Mouse (Mus musculus): ENCODE data around the gene Tecpr2. TPM values are rescaled to one million over a fixed set of nuclear protein-coding genes. Genes with fewer than 3 reads are reported as not detected.

The Tecpr2 gene
- polyA plus RNA-seq, 1 experiment from 2014 or later = 4.1 TPM

DNA sequence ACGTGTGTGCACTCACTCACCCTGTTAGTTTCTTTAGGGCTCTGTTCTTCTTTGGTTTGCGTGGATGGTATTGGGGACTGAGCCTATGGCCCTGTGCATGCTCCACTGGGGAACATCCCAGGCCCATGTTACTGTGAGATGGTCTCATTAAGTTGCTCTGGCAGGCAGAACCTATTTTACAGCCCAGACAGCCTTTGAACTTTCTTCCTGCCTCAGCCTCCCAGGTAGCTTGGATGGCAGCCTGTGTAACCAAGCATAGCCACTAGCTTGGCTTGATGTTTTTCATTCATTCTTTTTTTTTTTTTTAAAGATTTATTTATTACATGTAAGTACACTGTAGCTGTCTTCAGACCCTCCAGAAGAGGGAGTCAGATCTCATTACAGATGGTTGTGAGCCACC is 3.8 kb upstream of the Tecpr2 start:
- Histone ChIP-seq H3K4me2 (ENCODE audit: low read length) (no peak overlapping the region), H3K4me1 (replicated peaks; ENCODE audit: control insufficient read depth, insufficient read depth, low read length) (peaks cover 15% of the 10 kb centered on the region; the same call in 1 of the 2 replicates), H3K9me3 (ENCODE audit: control insufficient read depth, low read length) (no peaks in the 10 kb centered on the region), H3K27ac (ENCODE audit: low read depth) (no peak overlapping the region), H3K4me3 (ENCODE audit: low read depth, low read length) (no peak overlapping the region), H3K27me3 (replicated peaks; ENCODE audit: control insufficient read depth, insufficient read depth, low read length) (no peaks in the 10 kb centered on the region), H3K36me3 (ENCODE audit: control insufficient read depth, insufficient read depth, low read length) (peaks cover 24% of the 10 kb centered on the region; the same call in 1 of the 2 replicates), H3K9ac (ENCODE audit: low read length) (no peak overlapping the region)
- WGBS = 93% methylated on average over 2 of the region's 2 CpGs
- no peak for ATAC-seq (replicated peaks; ENCODE audit: low FRiP score, low TSS enrichment, low read depth)
- no peak for DNase-seq (ENCODE audit: low spot score)

DNA sequence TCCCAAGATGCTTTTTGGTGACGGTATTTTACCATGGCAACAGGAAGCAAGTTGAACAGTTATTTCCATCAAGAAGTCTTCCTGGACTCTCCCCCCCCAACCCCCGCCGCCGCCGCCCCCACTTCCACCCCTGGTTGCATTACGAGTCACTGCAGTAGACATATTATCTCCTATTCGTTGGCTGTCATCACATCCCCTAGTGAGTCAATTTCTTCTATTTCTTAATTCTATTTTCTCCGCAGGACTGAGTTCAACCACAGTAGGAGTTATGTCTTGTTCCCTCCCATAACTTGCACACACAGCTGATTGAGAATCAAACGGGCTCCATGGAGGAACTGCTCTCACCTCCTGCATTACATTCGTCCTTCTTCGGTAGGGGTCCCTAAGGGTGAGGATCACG is 958 bp upstream of the Tecpr2 start:
- DNase-seq (ENCODE audit: low spot score) = no peak
- 44% methylated on average over 12 of the region's 12 CpGs for WGBS

DNA sequence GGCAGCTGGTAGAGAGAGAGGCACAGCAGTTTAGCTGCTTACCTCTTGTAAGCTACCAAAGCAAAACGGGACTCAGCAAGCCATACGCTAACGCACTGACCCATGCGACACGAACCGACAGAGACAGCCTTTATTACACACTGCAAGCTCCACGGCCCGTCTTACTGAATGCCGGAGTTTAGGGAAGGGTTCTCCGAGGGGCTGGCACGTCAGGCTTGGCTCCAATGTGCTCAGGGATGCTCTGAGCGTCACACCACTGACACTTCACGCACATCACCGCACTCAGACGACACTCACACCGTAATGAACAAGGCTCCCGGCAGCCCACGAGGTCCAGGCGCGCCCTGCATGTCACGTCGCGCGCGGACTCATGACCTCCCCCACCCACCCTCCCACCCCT is 458 bp upstream of the Tecpr2 start:
- Histone ChIP-seq H3K27me3 (replicated peaks; ENCODE audit: control insufficient read depth, insufficient read depth, low read length) (no peaks in the 10 kb centered on the region), H3K4me1 (replicated peaks; ENCODE audit: control insufficient read depth, insufficient read depth, low read length) (peaks cover 16% of the 10 kb centered on the region; the same call in 1 of the 2 replicates), H3K36me3 (ENCODE audit: control insufficient read depth, insufficient read depth, low read length) (peaks cover 3% of the 10 kb centered on the region; the same call in 1 of the 2 replicates), H3K4me2 (ENCODE audit: low read length) (peak overlapping the region; percentile 95), H3K9ac (ENCODE audit: low read length) (peak overlapping the region; percentile 73), H3K9me3 (ENCODE audit: control insufficient read depth, low read length) (no peaks in the 10 kb centered on the region), H3K27ac (ENCODE audit: low read depth) (no peak overlapping the region), H3K4me3 (ENCODE audit: low read depth, low read length) (peak overlapping the region; percentile 91)
- DNase-seq (ENCODE audit: low spot score) = no peak
- WGBS = 0% methylated on average over 25 of the region's 25 CpGs
- no peak; the same call in 1 of the 2 replicates for ATAC-seq (replicated peaks; ENCODE audit: low FRiP score, low TSS enrichment, low read depth)

More for the DNA sequence above, 958 bp upstream of the Tecpr2 start:
- no peak for ATAC-seq (replicated peaks; ENCODE audit: low FRiP score, low TSS enrichment, low read depth)
- Histone ChIP-seq H3K4me1 (replicated peaks; ENCODE audit: control insufficient read depth, insufficient read depth, low read length) (peaks cover 16% of the 10 kb centered on the region; the same call in 1 of the 2 replicates), H3K4me3 (ENCODE audit: low read depth, low read length) (peak overlapping the region; percentile 91), H3K4me2 (ENCODE audit: low read length) (peak overlapping the region; percentile 95), H3K36me3 (ENCODE audit: control insufficient read depth, insufficient read depth, low read length) (peaks cover 6% of the 10 kb centered on the region; the same call in 1 of the 2 replicates), H3K9ac (ENCODE audit: low read length) (peak overlapping the region; percentile 73), H3K9me3 (ENCODE audit: control insufficient read depth, low read length) (no peaks in the 10 kb centered on the region), H3K27ac (ENCODE audit: low read depth) (no peak overlapping the region), H3K27me3 (replicated peaks; ENCODE audit: control insufficient read depth, insufficient read depth, low read length) (no peaks in the 10 kb centered on the region)

DNA sequence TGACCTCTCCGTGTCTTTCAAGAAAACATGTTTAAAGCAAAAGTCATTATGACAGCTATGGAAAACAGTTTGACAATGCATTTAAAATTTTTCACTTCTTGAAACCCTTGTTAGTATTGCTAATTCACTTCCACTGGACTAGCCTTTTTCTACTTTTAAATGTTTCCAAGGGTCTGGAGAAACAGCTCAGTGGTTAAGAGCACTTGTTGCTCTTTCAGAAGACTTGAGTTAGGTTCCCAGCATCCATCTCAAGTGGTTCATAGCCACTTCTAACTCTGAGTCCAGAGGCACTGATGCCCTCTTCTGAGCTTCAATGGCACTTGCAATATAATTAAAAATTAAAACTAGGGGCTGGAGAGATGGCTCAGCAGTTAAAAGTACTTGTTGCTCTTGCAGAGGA is 2.8 kb downstream of the Tecpr2 start:
- Histone ChIP-seq H3K4me1 (replicated peaks; ENCODE audit: control insufficient read depth, insufficient read depth, low read length) (peaks cover 16% of the 10 kb centered on the region; the same call in 1 of the 2 replicates), H3K27me3 (replicated peaks; ENCODE audit: control insufficient read depth, insufficient read depth, low read length) (no peaks in the 10 kb centered on the region), H3K4me2 (ENCODE audit: low read length) (no peak overlapping the region), H3K9me3 (ENCODE audit: control insufficient read depth, low read length) (no peaks in the 10 kb centered on the region), H3K9ac (ENCODE audit: low read length) (no peak overlapping the region), H3K27ac (ENCODE audit: low read depth) (no peak overlapping the region), H3K4me3 (ENCODE audit: low read depth, low read length) (no peak overlapping the region), H3K36me3 (ENCODE audit: control insufficient read depth, insufficient read depth, low read length) (peaks cover 4% of the 10 kb centered on the region; the same call in 1 of the 2 replicates)
- whole genome bisulfite sequencing = 88% methylated on average over 1 of the region's 1 CpGs
- DNase-seq (ENCODE audit: low spot score) (no peak), ATAC-seq (replicated peaks; ENCODE audit: low FRiP score, low TSS enrichment, low read depth) (no peak)

DNA sequence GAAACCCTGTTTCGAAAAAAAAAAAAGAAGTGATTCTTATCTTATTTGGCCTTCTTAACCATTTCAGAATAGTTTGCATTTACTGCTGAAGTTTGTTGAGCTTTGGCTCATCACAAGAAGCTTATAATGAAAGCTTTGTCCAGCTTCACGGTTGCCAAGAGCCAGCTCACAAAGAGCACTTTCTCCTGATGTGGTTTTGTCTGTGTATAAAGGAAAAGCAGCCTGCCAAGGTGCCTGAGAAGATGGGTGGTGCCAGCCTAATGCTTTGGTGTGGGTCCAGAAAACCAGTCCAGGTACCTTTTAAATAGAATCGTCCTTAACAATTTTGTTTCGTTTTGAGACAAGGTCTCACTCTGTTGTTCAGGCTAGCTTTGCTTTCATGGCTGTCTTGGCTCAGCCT is 13.0 kb downstream of the Tecpr2 start:
- H3K4me3 ChIP-seq (ENCODE audit: low read depth, low read length) = no peak overlapping the region
- no peak overlapping the region for H3K4me2 ChIP-seq (ENCODE audit: low read length)
- 75% methylated on average over 4 of the region's 4 CpGs for WGBS
- H3K27ac ChIP-seq (ENCODE audit: low read depth) = no peak overlapping the region
- no peak overlapping the region for H3K9ac ChIP-seq (ENCODE audit: low read length)
- H3K4me1 ChIP-seq (replicated peaks; ENCODE audit: control insufficient read depth, insufficient read depth, low read length) = no peaks in the 10 kb centered on the region
- no peaks in the 10 kb centered on the region for H3K9me3 ChIP-seq (ENCODE audit: control insufficient read depth, low read length)
- peaks cover 6% of the 10 kb centered on the region for H3K36me3 ChIP-seq (ENCODE audit: control insufficient read depth, insufficient read depth, low read length)
- no peaks in the 10 kb centered on the region for H3K27me3 ChIP-seq (replicated peaks; ENCODE audit: control insufficient read depth, insufficient read depth, low read length)
- DNase-seq (ENCODE audit: low spot score) (no peak), ATAC-seq (replicated peaks; ENCODE audit: low FRiP score, low TSS enrichment, low read depth) (no peak)

DNA sequence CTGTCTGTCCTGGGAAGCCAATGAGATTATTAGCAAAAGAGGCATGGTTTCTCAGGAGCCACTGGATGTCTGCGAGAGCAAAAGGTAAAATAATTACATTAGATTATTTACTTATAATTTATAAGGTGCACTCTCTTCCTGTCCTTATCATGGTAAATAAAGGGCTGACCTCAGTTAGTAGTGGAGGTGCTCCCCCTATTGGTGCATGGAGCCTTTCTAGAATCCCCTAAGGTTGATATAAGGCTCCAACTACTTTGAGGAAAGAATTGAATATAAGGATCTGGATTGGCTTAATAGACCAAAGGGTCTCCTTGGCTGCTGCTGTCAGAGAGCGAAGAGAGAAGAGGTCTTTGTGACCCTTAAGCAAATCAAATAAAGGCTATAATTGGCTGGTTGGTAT is 14.5 kb downstream of the Tecpr2 start:
- 88% methylated on average over 2 of the region's 2 CpGs for WGBS
- Histone ChIP-seq H3K4me2 (ENCODE audit: low read length) (no peak overlapping the region), H3K27me3 (replicated peaks; ENCODE audit: control insufficient read depth, insufficient read depth, low read length) (no peaks in the 10 kb centered on the region), H3K9me3 (ENCODE audit: control insufficient read depth, low read length) (no peaks in the 10 kb centered on the region), H3K4me1 (replicated peaks; ENCODE audit: control insufficient read depth, insufficient read depth, low read length) (no peaks in the 10 kb centered on the region), H3K9ac (ENCODE audit: low read length) (no peak overlapping the region), H3K27ac (ENCODE audit: low read depth) (no peak overlapping the region), H3K36me3 (ENCODE audit: control insufficient read depth, insufficient read depth, low read length) (peaks cover 3% of the 10 kb centered on the region), H3K4me3 (ENCODE audit: low read depth, low read length) (no peak overlapping the region)
- DNase-seq (ENCODE audit: low spot score) = no peak
- ATAC-seq (replicated peaks; ENCODE audit: low FRiP score, low TSS enrichment, low read depth) = no peak

DNA sequence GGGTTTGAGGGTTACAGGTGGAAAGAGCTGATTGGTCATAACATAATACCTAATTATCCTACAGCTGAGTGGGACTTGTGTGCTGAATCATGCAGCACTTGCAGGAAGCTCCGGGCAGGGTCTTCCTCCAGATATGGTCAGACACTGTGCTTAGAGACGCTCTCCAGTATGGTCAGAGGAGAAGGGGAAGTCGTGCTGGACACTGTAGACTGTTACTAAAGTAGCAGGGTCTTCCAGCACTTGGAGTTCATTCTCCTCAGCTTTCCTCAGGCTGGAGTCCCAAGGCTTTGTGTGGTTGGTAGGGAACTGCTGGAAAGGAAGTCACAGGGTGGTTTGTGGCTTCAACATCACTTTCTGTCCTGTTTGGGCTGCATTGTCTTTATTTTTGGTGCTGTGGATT is 18.8 kb downstream of the Tecpr2 start:
- 72% methylated on average over 3 of the region's 3 CpGs for WGBS
- no peaks in the 10 kb centered on the region for H3K4me1 ChIP-seq (replicated peaks; ENCODE audit: control insufficient read depth, insufficient read depth, low read length)
- no peaks in the 10 kb centered on the region for H3K36me3 ChIP-seq (ENCODE audit: control insufficient read depth, insufficient read depth, low read length)
- no peak overlapping the region for H3K27ac ChIP-seq (ENCODE audit: low read depth)
- no peaks in the 10 kb centered on the region for H3K9me3 ChIP-seq (ENCODE audit: control insufficient read depth, low read length)
- H3K4me2 ChIP-seq (ENCODE audit: low read length) = no peak overlapping the region
- ATAC-seq (replicated peaks; ENCODE audit: low FRiP score, low TSS enrichment, low read depth) (no peak), DNase-seq (ENCODE audit: low spot score) (no peak)
- no peak overlapping the region for H3K4me3 ChIP-seq (ENCODE audit: low read depth, low read length)
- no peak overlapping the region for H3K9ac ChIP-seq (ENCODE audit: low read length)
- no peaks in the 10 kb centered on the region for H3K27me3 ChIP-seq (replicated peaks; ENCODE audit: control insufficient read depth, insufficient read depth, low read length)

DNA sequence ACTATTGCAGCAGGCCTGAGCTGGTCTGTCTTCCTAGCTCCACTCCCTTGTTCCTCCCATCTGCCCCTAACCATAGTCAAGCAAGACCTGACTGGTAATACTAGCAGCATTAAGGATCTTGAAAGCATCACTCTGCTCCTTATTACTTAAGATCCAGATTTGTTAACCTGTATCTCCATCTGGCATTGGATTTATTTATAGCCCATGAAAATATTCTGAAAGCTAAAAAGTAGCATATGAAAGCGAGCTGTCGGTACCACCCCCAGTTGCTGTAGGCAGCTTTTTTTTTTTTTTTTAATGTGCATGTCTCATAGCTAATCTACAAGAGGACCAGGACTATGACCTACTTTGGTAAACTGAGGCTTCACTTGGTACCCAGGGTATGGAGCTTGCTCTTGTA is 20.9 kb downstream of the Tecpr2 start:
- H3K27ac ChIP-seq (ENCODE audit: low read depth) = no peak overlapping the region
- no peak for DNase-seq (ENCODE audit: low spot score)
- H3K4me2 ChIP-seq (ENCODE audit: low read length) = no peak overlapping the region
- H3K36me3 ChIP-seq (ENCODE audit: control insufficient read depth, insufficient read depth, low read length) = no peaks in the 10 kb centered on the region
- H3K4me3 ChIP-seq (ENCODE audit: low read depth, low read length) = no peak overlapping the region
- no peak for ATAC-seq (replicated peaks; ENCODE audit: low FRiP score, low TSS enrichment, low read depth)
- H3K27me3 ChIP-seq (replicated peaks; ENCODE audit: control insufficient read depth, insufficient read depth, low read length) = no peaks in the 10 kb centered on the region
- whole genome bisulfite sequencing = 94% methylated on average over 2 of the region's 2 CpGs
- no peaks in the 10 kb centered on the region for H3K4me1 ChIP-seq (replicated peaks; ENCODE audit: control insufficient read depth, insufficient read depth, low read length)
- no peaks in the 10 kb centered on the region for H3K9me3 ChIP-seq (ENCODE audit: control insufficient read depth, low read length)
- no peak overlapping the region for H3K9ac ChIP-seq (ENCODE audit: low read length)

DNA sequence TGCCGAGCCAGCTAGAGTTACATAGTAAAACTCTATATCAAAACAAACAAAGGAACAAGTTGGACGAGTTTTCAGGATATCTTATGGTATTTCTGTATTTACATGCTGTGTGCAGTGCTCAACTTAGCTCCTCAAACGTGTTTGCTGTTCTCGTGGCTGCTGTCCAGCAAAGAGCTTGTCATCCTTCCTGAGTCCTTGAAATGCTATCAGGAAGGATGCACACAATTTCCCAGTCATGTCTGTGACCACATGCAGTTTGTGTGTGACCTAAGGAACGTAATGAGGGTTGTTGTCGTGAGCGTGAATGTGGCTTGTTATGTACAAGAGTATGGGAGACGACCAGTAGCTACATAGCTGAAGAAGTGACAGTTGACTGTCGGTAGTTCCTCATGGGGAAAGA is 26.7 kb downstream of the Tecpr2 start:
- Histone ChIP-seq H3K9ac (ENCODE audit: low read length) (no peak overlapping the region), H3K27ac (ENCODE audit: low read depth) (no peak overlapping the region), H3K4me2 (ENCODE audit: low read length) (no peak overlapping the region), H3K36me3 (ENCODE audit: control insufficient read depth, insufficient read depth, low read length) (peaks cover 29% of the 10 kb centered on the region), H3K27me3 (replicated peaks; ENCODE audit: control insufficient read depth, insufficient read depth, low read length) (no peaks in the 10 kb centered on the region), H3K4me3 (ENCODE audit: low read depth, low read length) (no peak overlapping the region), H3K4me1 (replicated peaks; ENCODE audit: control insufficient read depth, insufficient read depth, low read length) (no peaks in the 10 kb centered on the region), H3K9me3 (ENCODE audit: control insufficient read depth, low read length) (no peaks in the 10 kb centered on the region)
- no peak for DNase-seq (ENCODE audit: low spot score)
- WGBS = 78% methylated on average over 9 of the region's 9 CpGs
- ATAC-seq (replicated peaks; ENCODE audit: low FRiP score, low TSS enrichment, low read depth) = no peak

Measured in intestine, embryonic 14.5 days (tissue).